Mouse (Mus musculus): ENCODE results near the gene Amigo1. TPM values are rescaled to one million over a fixed set of nuclear protein-coding genes. Genes with fewer than 3 reads are reported as not detected.

Amigo1 gene
- polyA plus RNA-seq (2014; fragmentation: Nextera tagmentation; extraction: Ambion mirVana), result 2.8 and 3.1 TPM in 2 replicates

- Histone ChIP-seq H3K27ac (replicated peaks; ENCODE audit: low read depth, low read length) (no peak within 1 kb of the TSS), H3K4me1 (ENCODE audit: control insufficient read depth, insufficient read depth, low read length) (peaks cover 4% of the 10 kb centered on the region; the same call in 1 of the 2 replicates), H3K9ac (replicated peaks; ENCODE audit: low read length) (peak within 1 kb of the TSS; percentile 69), H3K9me3 (replicated peaks; ENCODE audit: control insufficient read depth, low read length) (no peaks in the 10 kb centered on the region), H3K36me3 (replicated peaks; ENCODE audit: control insufficient read depth, insufficient read depth, low read depth, low read length) (no peaks in the 10 kb centered on the region), H3K4me3 (ENCODE audit: low read depth, low read length) (peak within 1 kb of the TSS; percentile 69), H3K4me2 (ENCODE audit: low read depth, low read length) (peak within 1 kb of the TSS; percentile 96), H3K27me3 (ENCODE audit: control insufficient read depth, insufficient read depth, low read length) (peaks cover 6% of the 10 kb centered on the region; the same call in 1 of the 2 replicates)
- ATAC-seq (replicated peaks; ENCODE audit: insufficient number of reproducible peaks, low FRiP score, low TSS enrichment, low read depth) (peak; percentile 68; the same call in 1 of the 2 replicates), DNase-seq (ENCODE audit: low spot score) (peak; percentile 64)
- 1% methylated on average over 61 of the region's 100 CpGs for WGBS
Measured at GRCm38 (mm10) chr3:108186098-108187047, at the start of gene Amigo1. Gene Amigo1 (plus strand): TSS chr3:108186335.

- DNase-seq (ENCODE audit: low spot score), result no peak
- H3K9ac ChIP-seq (replicated peaks; ENCODE audit: low read length), result no peak overlapping the region
- no peak overlapping the region for H3K4me3 ChIP-seq (ENCODE audit: low read depth, low read length)
- H3K9me3 ChIP-seq (replicated peaks; ENCODE audit: control insufficient read depth, low read length), result no peaks in the 10 kb centered on the region
- ATAC-seq (replicated peaks; ENCODE audit: insufficient number of reproducible peaks, low FRiP score, low TSS enrichment, low read depth), result no peak
- no peaks in the 10 kb centered on the region for H3K4me1 ChIP-seq (ENCODE audit: control insufficient read depth, insufficient read depth, low read length)
- H3K4me2 ChIP-seq (ENCODE audit: low read depth, low read length), result no peak overlapping the region
- WGBS, result 80% methylated on average over 1 of the region's 1 CpGs
- no peaks in the 10 kb centered on the region for H3K27me3 ChIP-seq (ENCODE audit: control insufficient read depth, insufficient read depth, low read length)
- H3K36me3 ChIP-seq (replicated peaks; ENCODE audit: control insufficient read depth, insufficient read depth, low read depth, low read length), result no peaks in the 10 kb centered on the region; the same call in 1 of the 2 replicates
- no peak overlapping the region for H3K27ac ChIP-seq (replicated peaks; ENCODE audit: low read depth, low read length)
Measured at GRCm38 (mm10) chr3:108139113-108139512, 47.0 kb upstream of the Amigo1 start.

- 87% methylated on average over 4 of the region's 4 CpGs for WGBS
- Histone ChIP-seq H3K27me3 (ENCODE audit: control insufficient read depth, insufficient read depth, low read length) (no peaks in the 10 kb centered on the region), H3K4me1 (ENCODE audit: control insufficient read depth, insufficient read depth, low read length) (no peaks in the 10 kb centered on the region), H3K9ac (replicated peaks; ENCODE audit: low read length) (no peak overlapping the region), H3K9me3 (replicated peaks; ENCODE audit: control insufficient read depth, low read length) (no peaks in the 10 kb centered on the region), H3K4me3 (ENCODE audit: low read depth, low read length) (no peak overlapping the region), H3K4me2 (ENCODE audit: low read depth, low read length) (no peak overlapping the region), H3K36me3 (replicated peaks; ENCODE audit: control insufficient read depth, insufficient read depth, low read depth, low read length) (no peaks in the 10 kb centered on the region; the same call in 1 of the 2 replicates), H3K27ac (replicated peaks; ENCODE audit: low read depth, low read length) (no peak overlapping the region)
- DNase-seq (ENCODE audit: low spot score) (no peak), ATAC-seq (replicated peaks; ENCODE audit: insufficient number of reproducible peaks, low FRiP score, low TSS enrichment, low read depth) (no peak)
Measured at GRCm38 (mm10) chr3:108140786-108141185, 45.3 kb upstream of the Amigo1 start.

GRCm38 (mm10) chr3:108145534-108146445, 40.3 kb upstream of the Amigo1 start, which contains the start of gene Gnai3:
Gene Gnai3 (minus strand): TSS chr3:108146146.
- Histone ChIP-seq H3K4me2 (ENCODE audit: low read depth, low read length) (peak within 1 kb of the TSS; percentile 74), H3K4me1 (ENCODE audit: control insufficient read depth, insufficient read depth, low read length) (0 out of 2 replicates have a peak, but pooled peaks cover 2% of the 10 kb centered on the region), H3K27me3 (ENCODE audit: control insufficient read depth, insufficient read depth, low read length) (no peaks in the 10 kb centered on the region), H3K27ac (replicated peaks; ENCODE audit: low read depth, low read length) (peak within 1 kb of the TSS; percentile 74), H3K9me3 (replicated peaks; ENCODE audit: control insufficient read depth, low read length) (no peaks in the 10 kb centered on the region), H3K36me3 (replicated peaks; ENCODE audit: control insufficient read depth, insufficient read depth, low read depth, low read length) (no peaks in the 10 kb centered on the region; the same call in 1 of the 2 replicates), H3K9ac (replicated peaks; ENCODE audit: low read length) (peak within 1 kb of the TSS; percentile 87), H3K4me3 (ENCODE audit: low read depth, low read length) (peak within 1 kb of the TSS; percentile 83)
- peak; percentile 96 for DNase-seq (ENCODE audit: low spot score)
- under 1% methylated on average over 62 of the region's 63 CpGs for WGBS
- peak; percentile 95 for ATAC-seq (replicated peaks; ENCODE audit: insufficient number of reproducible peaks, low FRiP score, low TSS enrichment, low read depth)

- no peak for DNase-seq (ENCODE audit: low spot score)
- no peaks in the 10 kb centered on the region for H3K27me3 ChIP-seq (ENCODE audit: control insufficient read depth, insufficient read depth, low read length)
- ATAC-seq (replicated peaks; ENCODE audit: insufficient number of reproducible peaks, low FRiP score, low TSS enrichment, low read depth), result no peak
- H3K36me3 ChIP-seq (replicated peaks; ENCODE audit: control insufficient read depth, insufficient read depth, low read depth, low read length), result no peaks in the 10 kb centered on the region
- WGBS, result 59% methylated on average over 5 of the region's 5 CpGs
- H3K9ac ChIP-seq (replicated peaks; ENCODE audit: low read length), result peak overlapping the region; percentile 87
- peak overlapping the region; percentile 74 for H3K4me2 ChIP-seq (ENCODE audit: low read depth, low read length)
- H3K4me1 ChIP-seq (ENCODE audit: control insufficient read depth, insufficient read depth, low read length), result 0 out of 2 replicates have a peak, but pooled peaks cover 2% of the 10 kb centered on the region
- H3K27ac ChIP-seq (replicated peaks; ENCODE audit: low read depth, low read length), result no peak overlapping the region
- no peaks in the 10 kb centered on the region for H3K9me3 ChIP-seq (replicated peaks; ENCODE audit: control insufficient read depth, low read length)
- peak overlapping the region; percentile 83 for H3K4me3 ChIP-seq (ENCODE audit: low read depth, low read length)
Measured at GRCm38 (mm10) chr3:108146671-108147070, 39.5 kb upstream of the Amigo1 start.

- no peak overlapping the region for H3K4me3 ChIP-seq (ENCODE audit: low read depth, low read length)
- ATAC-seq (replicated peaks; ENCODE audit: insufficient number of reproducible peaks, low FRiP score, low TSS enrichment, low read depth), result no peak
- 69% methylated on average over 11 of the region's 11 CpGs for WGBS
- H3K36me3 ChIP-seq (replicated peaks; ENCODE audit: control insufficient read depth, insufficient read depth, low read depth, low read length), result no peaks in the 10 kb centered on the region
- DNase-seq (ENCODE audit: low spot score), result peak; percentile 89
- no peaks in the 10 kb centered on the region for H3K27me3 ChIP-seq (ENCODE audit: control insufficient read depth, insufficient read depth, low read length)
- no peak overlapping the region for H3K4me2 ChIP-seq (ENCODE audit: low read depth, low read length)
- no peaks in the 10 kb centered on the region for H3K9me3 ChIP-seq (replicated peaks; ENCODE audit: control insufficient read depth, low read length)
- H3K27ac ChIP-seq (replicated peaks; ENCODE audit: low read depth, low read length), result no peak overlapping the region
- no peak overlapping the region for H3K9ac ChIP-seq (replicated peaks; ENCODE audit: low read length)
- 0 out of 2 replicates have a peak, but pooled peaks cover 2% of the 10 kb centered on the region for H3K4me1 ChIP-seq (ENCODE audit: control insufficient read depth, insufficient read depth, low read length)
Measured at GRCm38 (mm10) chr3:108147386-108148235, 38.5 kb upstream of the Amigo1 start.

- no peaks in the 10 kb centered on the region for H3K9me3 ChIP-seq (replicated peaks; ENCODE audit: control insufficient read depth, low read length)
- ATAC-seq (replicated peaks; ENCODE audit: insufficient number of reproducible peaks, low FRiP score, low TSS enrichment, low read depth) (no peak), DNase-seq (ENCODE audit: low spot score) (no peak)
- no peaks in the 10 kb centered on the region for H3K4me1 ChIP-seq (ENCODE audit: control insufficient read depth, insufficient read depth, low read length)
- WGBS, result 95% methylated on average over 3 of the region's 3 CpGs
- no peaks in the 10 kb centered on the region for H3K36me3 ChIP-seq (replicated peaks; ENCODE audit: control insufficient read depth, insufficient read depth, low read depth, low read length)
- H3K4me3 ChIP-seq (ENCODE audit: low read depth, low read length), result no peak overlapping the region
- H3K9ac ChIP-seq (replicated peaks; ENCODE audit: low read length), result no peak overlapping the region
- no peak overlapping the region for H3K4me2 ChIP-seq (ENCODE audit: low read depth, low read length)
- no peaks in the 10 kb centered on the region for H3K27me3 ChIP-seq (ENCODE audit: control insufficient read depth, insufficient read depth, low read length)
- H3K27ac ChIP-seq (replicated peaks; ENCODE audit: low read depth, low read length), result no peak overlapping the region
Measured at GRCm38 (mm10) chr3:108152290-108152689, 33.8 kb upstream of the Amigo1 start.

All from embryonic facial prominence, embryonic 11.5 days (tissue).